Mouse (Mus musculus) heart, embryonic 15.5 days (tissue): ENCODE measurements around the gene Gm49387. TPM values are rescaled to one million over a fixed set of nuclear protein-coding genes. Genes with fewer than 3 reads are reported as not detected.

Experiments
- ATAC-seq: fragments of 200-750 bp; cut with Nextera tagmentation; replicated peaks from 2 replicates; pipeline ENCODE4 v1.8.0; 2017; ENCODE audit warnings: low read depth, moderate TSS enrichment; ENCODE audit not compliant: insufficient number of reproducible peaks, insufficient read depth, low FRiP score
- H3K27ac ChIP-seq: fragments of 300-500 bp; sonication (generic); 2 replicates; pipeline ENCODE4 v1.5.1; 2015; ENCODE audit warnings: mild to moderate bottlenecking, inconsistent platforms
- H3K27me3 ChIP-seq: fragments of 300-500 bp; sonication (generic); 2 replicates; pipeline ENCODE4 v1.6.1; 2015; ENCODE audit warnings: inconsistent platforms
- H3K36me3 ChIP-seq: fragments of 300-500 bp; sonication (generic); 2 replicates; pipeline ENCODE4 v1.6.1; 2015; ENCODE audit warnings: mild to moderate bottlenecking, inconsistent platforms
- H3K4me1 ChIP-seq: fragments of 300-500 bp; sonication (generic); replicated peaks from 2 replicates; pipeline ENCODE4 v1.6.1; 2015; ENCODE audit warnings: inconsistent platforms
- H3K4me2 ChIP-seq: fragments of 300-500 bp; sonication (generic); 2 replicates; pipeline ENCODE4 v1.6.1; 2015; ENCODE audit warnings: inconsistent platforms, mild to moderate bottlenecking, moderate library complexity
- H3K4me3 ChIP-seq: fragments of 300-500 bp; sonication (generic); 2 replicates; pipeline ENCODE4 v1.5.1; 2015; ENCODE audit warnings: mild to moderate bottlenecking, inconsistent platforms
- H3K9ac ChIP-seq: fragments of 300-500 bp; sonication (generic); 2 replicates; pipeline ENCODE4 v1.6.1; 2015; ENCODE audit warnings: mild to moderate bottlenecking, inconsistent platforms
- H3K9me3 ChIP-seq: fragments of 300-500 bp; sonication (generic); replicated peaks from 2 replicates; pipeline ENCODE4 v1.6.1; 2016; ENCODE audit warnings: inconsistent platforms
- WGBS: fragments of 180-500 bp; shearing (Covaris S2); methylation state at CpG from one replicate; pipeline ENCODE4 v1.1.7; 2015; ENCODE audit warnings: mixed read lengths; 5-methylcytosine and 5-hydroxymethylcytosine counted together
- polyA plus RNA-seq: library from polyadenylated mRNA; unstranded; fragments of >200 nt; fragmentation: Nextera tagmentation; extraction: Ambion mirVana; gene quantifications from 2 replicates; pipeline ENCODE4 v1.2.1, GENCODE M21; 2015

Gm49387 gene
- polyA plus RNA-seq, 1 experiment from 2014 or later: 2.6 TPM

DNA sequence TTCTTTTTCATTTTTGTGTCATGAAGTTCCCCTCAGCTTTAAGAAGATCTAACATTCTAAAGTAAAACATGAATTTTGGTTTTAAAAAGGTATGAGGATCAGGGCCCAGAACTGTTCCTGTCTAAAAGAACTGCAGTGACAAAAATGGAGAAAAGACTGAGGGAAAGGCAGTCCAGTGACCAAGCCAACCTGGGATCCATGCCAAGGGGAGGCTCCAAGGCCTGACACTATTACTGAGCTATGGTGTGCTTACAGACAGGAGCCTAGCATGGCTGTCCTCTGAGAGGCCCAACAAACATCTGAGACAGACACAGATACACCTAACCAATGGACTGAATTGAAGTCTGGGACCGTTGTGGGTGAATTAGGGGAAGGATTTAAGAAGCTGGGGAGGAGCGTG lies 130.8 kb downstream of the Gm49387 start:
- Histone ChIP-seq H3K4me1 (peaks cover 6% of the 10 kb centered on the region), H3K4me2 (no peak overlapping the region), H3K9me3 (no peaks in the 10 kb centered on the region), H3K27me3 (no peaks in the 10 kb centered on the region), H3K27ac (no peak overlapping the region), H3K9ac (no peak overlapping the region), H3K4me3 (no peak overlapping the region), H3K36me3 (peaks cover 34% of the 10 kb centered on the region)
- no peak for ATAC-seq
- 90% methylated on average over 2 of the region's 2 CpGs for WGBS

DNA sequence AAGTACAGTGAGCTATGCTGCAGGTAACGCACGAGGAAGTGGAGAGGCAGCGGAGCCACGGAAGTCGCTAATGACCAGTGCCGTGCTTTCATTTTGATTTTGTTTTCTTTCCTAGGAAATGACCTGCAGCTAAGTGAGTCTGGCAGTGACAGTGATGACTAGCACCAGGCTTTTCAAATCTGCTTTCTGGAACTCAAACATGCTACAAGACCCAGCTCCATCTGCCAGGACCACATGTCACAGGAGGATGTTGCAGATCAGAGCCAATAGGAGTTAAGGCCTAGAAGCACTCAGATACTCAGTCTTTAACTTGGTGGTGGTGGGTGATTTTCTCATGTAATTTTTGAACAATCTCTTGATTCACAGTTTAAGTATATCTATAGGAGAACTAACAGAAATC lies 134.2 kb downstream of the Gm49387 start:
- no peak for ATAC-seq
- H3K27me3 ChIP-seq: no peaks in the 10 kb centered on the region
- H3K4me1 ChIP-seq: peaks cover 6% of the 10 kb centered on the region
- H3K27ac ChIP-seq: no peak overlapping the region
- H3K4me3 ChIP-seq: no peak overlapping the region
- 93% methylated on average over 6 of the region's 6 CpGs for WGBS
- H3K9ac ChIP-seq: no peak overlapping the region
- H3K36me3 ChIP-seq: peaks cover 69% of the 10 kb centered on the region
- no peak overlapping the region for H3K4me2 ChIP-seq
- no peaks in the 10 kb centered on the region for H3K9me3 ChIP-seq

GRCm38 (mm10) chr14:31503406-31503805 lies 137.3 kb downstream of the Gm49387 start:
- Histone ChIP-seq H3K27me3 (no peaks in the 10 kb centered on the region), H3K36me3 (peaks cover 91% of the 10 kb centered on the region), H3K4me3 (no peak overlapping the region), H3K4me2 (no peak overlapping the region), H3K27ac (no peak overlapping the region), H3K9ac (no peak overlapping the region), H3K4me1 (no peaks in the 10 kb centered on the region), H3K9me3 (no peaks in the 10 kb centered on the region)
- WGBS: 85% methylated on average over 13 of the region's 13 CpGs
- no peak for ATAC-seq

Other genes starting within 250 kb of the Gm49387 start
- gene Sh3bp5, start 204.8 kb downstream of the Gm49387 start, polyA plus RNA-seq: 21.4 and 28.4 TPM in 2 replicates
- 10.1 and 13.6 TPM in 2 replicates for gene Eaf1, start 146.5 kb downstream of the Gm49387 start, polyA plus RNA-seq
- 34.1 and 38.4 TPM in 2 replicates for gene Mettl6, start 145.8 kb downstream of the Gm49387 start, polyA plus RNA-seq
- gene Colq, start 49.5 kb downstream of the Gm49387 start, polyA plus RNA-seq: 11.1 and 13.5 TPM in 2 replicates
- 20.4 and 23.5 TPM in 2 replicates for gene Btd, start 150 bp upstream of the Gm49387 start, polyA plus RNA-seq
- 9.7 and 11.6 TPM in 2 replicates for gene Hacl1, start 408 bp upstream of the Gm49387 start, polyA plus RNA-seq
- 4.1 and 5.6 TPM in 2 replicates for gene Ankrd28, start 189.8 kb upstream of the Gm49387 start, polyA plus RNA-seq